Mouse (Mus musculus) bone marrow, adult 2 months (tissue): ENCODE measurements at regions not wholly inside any gene's neighbourhood (a gene's known extent, or its start where the extent isn't known, plus 50 kb on each side); places are given as distances from the start of the nearest gene placed in this dataset.

Source experiments
- H3K27ac ChIP-seq: fragments of 200-500 bp; 2 replicates; pipeline ENCODE4 v1.5.1; 2012; ENCODE audit warnings: low read depth, mild to moderate bottlenecking, control low read depth, inconsistent platforms, low read length; ENCODE audit not compliant: control insufficient read depth, poor library complexity, insufficient read depth
- H3K4me1 ChIP-seq: fragments of 200-500 bp; 2 replicates; pipeline ENCODE4 v1.6.1; 2011; ENCODE audit warnings: low read length; ENCODE audit not compliant: control insufficient read depth, insufficient read depth
- H3K4me3 ChIP-seq: fragments of 200-500 bp; replicated peaks from 2 replicates; pipeline ENCODE3; 2011; ENCODE audit warnings: mild to moderate bottlenecking, low read depth, low read length, control low read depth; ENCODE audit not compliant: control insufficient read depth
- CTCF ChIP-seq: fragments of 200-500 bp; IDR thresholded peaks from 2 replicates; pipeline ENCODE4 v1.5.1; 2011; ENCODE audit warnings: low read length, control low read depth; ENCODE audit not compliant: control insufficient read depth, insufficient read depth
- POLR2A ChIP-seq: fragments of 200-500 bp; IDR thresholded peaks from 2 replicates; pipeline ENCODE4 v1.6.1; 2011; ENCODE audit warnings: low read depth, mild to moderate bottlenecking, control low read depth, low read length, borderline replicate concordance; ENCODE audit not compliant: control insufficient read depth
- WGBS: fragments of 180-500 bp; shearing (Covaris S2); methylation state at CpG from one replicate; pipeline ENCODE4 v1.1.7; 2018; 5-methylcytosine and 5-hydroxymethylcytosine counted together

DNA sequence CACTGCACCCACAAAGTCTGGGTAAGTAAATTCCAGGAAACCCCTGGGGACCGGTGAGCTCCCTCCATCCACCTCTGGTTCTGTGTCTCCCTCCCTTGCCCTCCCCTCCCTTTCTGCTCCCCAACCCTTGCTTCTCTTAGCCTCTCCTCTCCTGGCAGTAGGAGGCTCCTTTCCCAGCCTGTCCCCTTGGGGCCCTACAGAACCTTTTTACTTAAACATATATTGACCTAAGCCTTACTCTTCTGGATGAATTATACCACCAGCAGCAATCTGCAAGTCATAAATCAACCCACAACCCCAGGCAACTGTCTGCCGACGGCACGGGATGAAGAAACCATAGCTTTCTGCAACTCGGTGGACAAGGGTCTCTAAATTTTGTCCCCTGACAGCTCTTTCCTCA lies 380.7 kb upstream of the Tbx3 start:
- TF ChIP-seq CTCF (no peak), POLR2A (no peak)
- Histone ChIP-seq H3K4me3 (no peak overlapping the region), H3K4me1 (no peaks in the 10 kb centered on the region), H3K27ac (no peak overlapping the region)
- 28% methylated on average over 5 of the region's 5 CpGs for WGBS

- no peak for TF ChIP-seq CTCF
- TF ChIP-seq POLR2A: no peak
- WGBS: 79% methylated on average over 9 of the region's 9 CpGs
- H3K4me1 ChIP-seq: no peaks in the 10 kb centered on the region
- no peak overlapping the region for H3K4me3 ChIP-seq
- H3K27ac ChIP-seq: no peak overlapping the region
These were observed 378.1 kb upstream of the Tbx3 start for GRCm38 (mm10) chr5:119292323-119292722.

GRCm38 (mm10) chr5:119292889-119293288 lies 377.6 kb upstream of the Tbx3 start:
- 82% methylated on average over 1 of the region's 1 CpGs for WGBS
- H3K4me3 ChIP-seq: no peak overlapping the region
- H3K27ac ChIP-seq: no peak overlapping the region
- H3K4me1 ChIP-seq: no peaks in the 10 kb centered on the region
- TF ChIP-seq CTCF: peak; percentile 33; the same call in 1 of the 2 replicates
- TF ChIP-seq POLR2A: no peak

DNA sequence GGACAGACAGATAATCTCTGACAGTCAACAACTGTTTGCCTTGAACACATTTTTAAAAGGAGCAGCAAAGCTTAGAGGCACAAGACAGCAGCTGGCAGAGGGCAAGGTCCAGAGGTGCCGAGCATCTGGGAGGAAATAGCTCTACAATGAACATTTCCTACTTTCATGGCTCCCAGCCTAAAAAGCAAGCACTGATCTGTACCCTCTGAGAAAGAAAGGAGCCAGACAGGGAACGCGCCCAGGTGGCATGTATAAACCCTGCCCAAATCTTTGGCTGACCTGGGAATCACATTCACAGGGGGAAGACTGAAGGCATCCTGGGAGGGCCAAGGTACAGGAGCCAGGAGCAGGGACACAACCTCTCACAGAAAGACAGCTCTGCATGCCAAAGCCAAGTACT lies 371.2 kb upstream of the Tbx3 start:
- Histone ChIP-seq H3K4me3 (no peak overlapping the region), H3K4me1 (no peaks in the 10 kb centered on the region), H3K27ac (no peak overlapping the region)
- 48% methylated on average over 3 of the region's 3 CpGs for WGBS
- no peak for TF ChIP-seq POLR2A
- TF ChIP-seq CTCF: no peak

DNA sequence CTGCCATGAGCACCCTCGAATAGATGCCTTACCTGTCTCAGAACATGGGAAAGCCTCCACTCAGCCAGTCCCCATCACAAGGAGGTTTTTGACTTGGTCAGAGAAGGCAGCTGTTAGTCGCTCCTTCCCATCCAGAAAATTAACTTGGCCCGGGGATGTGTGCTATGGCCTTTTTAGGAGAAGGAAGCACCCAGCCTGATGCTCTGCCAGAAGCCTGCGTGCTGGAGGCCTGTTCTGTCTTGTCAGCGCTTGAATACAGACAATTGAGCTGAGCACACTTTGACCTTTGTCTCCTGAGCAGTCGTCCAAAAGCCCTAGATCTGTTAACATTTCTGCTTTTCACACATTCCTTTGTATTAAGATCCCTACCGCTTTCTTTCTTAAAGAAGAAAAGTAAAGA lies 370.4 kb upstream of the Tbx3 start:
- 60% methylated on average over 7 of the region's 7 CpGs for WGBS
- Histone ChIP-seq H3K4me1 (no peaks in the 10 kb centered on the region), H3K27ac (no peak overlapping the region), H3K4me3 (no peak overlapping the region)
- no peak for TF ChIP-seq CTCF
- TF ChIP-seq POLR2A: no peak

GRCm38 (mm10) chr5:119301539-119301938 lies 368.9 kb upstream of the Tbx3 start:
- Histone ChIP-seq H3K4me1 (no peaks in the 10 kb centered on the region), H3K4me3 (no peak overlapping the region), H3K27ac (no peak overlapping the region)
- 73% methylated on average over 5 of the region's 5 CpGs for WGBS
- TF ChIP-seq CTCF (no peak), POLR2A (no peak)

DNA sequence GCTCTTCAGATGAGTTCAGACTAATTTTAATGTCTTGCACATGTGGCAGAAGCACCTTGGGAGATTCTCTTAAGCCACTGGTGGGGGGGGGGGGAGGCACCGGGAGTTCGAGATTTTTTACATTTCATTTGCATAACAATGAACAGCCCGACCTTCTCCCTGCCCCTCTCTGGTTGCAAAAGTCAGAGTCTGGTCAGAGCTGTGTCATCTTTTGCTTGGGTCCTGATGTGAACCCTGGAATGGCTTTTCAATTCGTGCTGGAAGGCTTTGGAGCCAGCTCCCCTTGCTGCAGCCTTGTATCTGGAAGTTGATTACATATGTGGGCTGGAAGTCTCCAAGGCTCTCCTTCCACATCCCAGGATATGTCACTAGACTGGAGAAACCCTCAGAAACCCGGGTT lies 365.7 kb upstream of the Tbx3 start:
- TF ChIP-seq POLR2A (no peak), CTCF (no peak)
- Histone ChIP-seq H3K4me3 (no peak overlapping the region), H3K27ac (no peak overlapping the region), H3K4me1 (no peaks in the 10 kb centered on the region)
- WGBS: 15% methylated on average over 5 of the region's 5 CpGs

DNA sequence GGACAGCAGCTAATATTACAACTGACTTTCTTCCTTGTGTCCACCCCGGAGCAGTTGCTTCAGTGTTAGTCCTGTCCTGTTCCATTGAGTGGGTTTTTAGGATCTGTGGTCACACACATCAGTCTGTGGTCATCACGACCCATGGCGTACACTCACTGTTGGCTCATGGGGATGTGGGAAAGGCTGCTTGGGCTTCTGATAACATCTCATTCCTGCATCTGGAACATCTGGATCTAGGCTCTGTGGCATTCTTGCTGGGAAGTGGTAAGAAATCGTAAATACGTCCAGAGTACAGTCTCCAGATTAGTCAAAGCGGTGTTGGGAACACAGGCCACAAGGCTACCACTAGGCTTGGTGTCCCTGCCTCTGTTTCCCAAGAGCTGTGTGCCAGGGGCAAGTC lies 362.7 kb upstream of the Tbx3 start:
- no peak overlapping the region for H3K4me3 ChIP-seq
- no peaks in the 10 kb centered on the region for H3K4me1 ChIP-seq
- no peak overlapping the region for H3K27ac ChIP-seq
- 82% methylated on average over 6 of the region's 6 CpGs for WGBS
- TF ChIP-seq CTCF: no peak
- TF ChIP-seq POLR2A: no peak

- 70% methylated on average over 11 of the region's 11 CpGs for WGBS
- Histone ChIP-seq H3K4me1 (no peaks in the 10 kb centered on the region), H3K27ac (no peak overlapping the region), H3K4me3 (no peak overlapping the region)
- no peak for TF ChIP-seq CTCF
- no peak for TF ChIP-seq POLR2A
These were observed 360.1 kb upstream of the Tbx3 start for GRCm38 (mm10) chr5:119310178-119310930.
